Mouse (Mus musculus) induced T-regulatory cell, adult 2 months (primary cell): ENCODE measurements around the gene Nuak1.

ENCODE experiments used
- DNase-seq: peaks from one replicate; pipeline ENCODE4 v3.0.0-alpha.2; 2012; ENCODE audit warnings: low read depth

The Nuak1 gene

GRCm38 (mm10) chr10:84408965-84409660 is 31.3 kb downstream of the Nuak1 start:
- no peak for DNase-seq

- DNase-seq, result no peak
Measured at GRCm38 (mm10) chr10:84405135-84405776, 35.1 kb downstream of the Nuak1 start.

GRCm38 (mm10) chr10:84401907-84402371 is 38.5 kb downstream of the Nuak1 start:
- DNase-seq, result peak; percentile 4

GRCm38 (mm10) chr10:84401189-84401588 is 39.2 kb downstream of the Nuak1 start:
- no peak for DNase-seq

GRCm38 (mm10) chr10:84400037-84400681 is 40.2 kb downstream of the Nuak1 start:
- DNase-seq, result no peak

GRCm38 (mm10) chr10:84397276-84397675 is 43.1 kb downstream of the Nuak1 start:
- no peak for DNase-seq

- DNase-seq, result no peak
Measured at GRCm38 (mm10) chr10:84395885-84396659, 44.3 kb downstream of the Nuak1 start.

GRCm38 (mm10) chr10:84395259-84395658 is 45.1 kb downstream of the Nuak1 start:
- DNase-seq, result no peak

- DNase-seq, result no peak
Measured at GRCm38 (mm10) chr10:84393881-84394280, 46.5 kb downstream of the Nuak1 start.

GRCm38 (mm10) chr10:84393405-84393804 is 47.0 kb downstream of the Nuak1 start:
- DNase-seq, result no peak

GRCm38 (mm10) chr10:84392723-84393081 is 47.7 kb downstream of the Nuak1 start:
- DNase-seq, result no peak

- DNase-seq, result no peak
Measured at GRCm38 (mm10) chr10:84392027-84392722, 48.2 kb downstream of the Nuak1 start.

GRCm38 (mm10) chr10:84389707-84390106 is 50.7 kb downstream of the Nuak1 start:
- DNase-seq, result no peak

GRCm38 (mm10) chr10:84388357-84389141 is 51.8 kb downstream of the Nuak1 start:
- no peak for DNase-seq

- DNase-seq, result no peak
Measured at GRCm38 (mm10) chr10:84387338-84387737, 53.1 kb downstream of the Nuak1 start.

GRCm38 (mm10) chr10:84386625-84387242 is 53.7 kb downstream of the Nuak1 start:
- DNase-seq, result no peak

- no peak for DNase-seq
Measured at GRCm38 (mm10) chr10:84386214-84386613, 54.2 kb downstream of the Nuak1 start.

GRCm38 (mm10) chr10:84384761-84385160 is 55.6 kb downstream of the Nuak1 start:
- no peak for DNase-seq

GRCm38 (mm10) chr10:84382900-84383883 is 57.2 kb downstream of the Nuak1 start:
- no peak for DNase-seq
